Mouse (Mus musculus): ENCODE data around the gene D430041D05Rik.

Gene D430041D05Rik

DNA sequence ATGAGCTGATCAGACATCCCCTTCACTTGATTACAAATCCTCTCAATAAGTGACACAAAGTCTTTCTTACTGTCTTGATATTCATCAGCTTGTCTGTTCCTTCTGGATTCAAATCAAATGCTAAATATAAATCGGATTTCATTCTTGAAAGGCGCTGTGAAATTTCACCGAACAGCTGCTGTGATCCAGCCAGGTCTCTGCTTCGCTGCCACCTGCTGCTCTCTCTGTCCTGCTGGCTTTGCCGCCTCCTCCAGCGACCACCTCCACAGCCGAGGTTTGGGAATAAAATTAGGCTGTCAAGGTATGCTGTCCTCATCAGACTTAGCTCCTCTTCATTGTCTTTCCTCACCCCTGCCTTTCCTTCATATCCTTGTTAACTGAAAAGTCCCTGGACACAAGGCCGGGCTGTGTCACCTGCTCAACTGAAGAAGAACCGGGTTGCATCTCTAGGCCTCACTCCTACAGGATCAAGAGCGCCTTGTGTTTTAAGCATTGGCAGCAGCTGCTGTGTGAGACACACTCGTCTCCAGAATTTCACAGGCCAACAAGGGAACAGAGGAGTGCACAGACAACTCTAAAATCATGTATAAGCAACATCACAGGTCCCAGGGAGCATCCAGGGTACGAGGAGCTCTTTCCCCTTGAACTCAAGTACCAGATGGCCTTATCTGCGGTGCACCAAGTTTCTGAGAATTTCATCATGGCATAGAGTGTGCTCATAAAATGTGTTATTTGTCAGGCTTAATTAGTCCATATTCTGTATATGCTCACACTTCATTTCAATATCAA, 59.2 kb downstream of the D430041D05Rik start:
- no peak for DNase-seq (ENCODE audit: low read depth, low spot score)

DNA sequence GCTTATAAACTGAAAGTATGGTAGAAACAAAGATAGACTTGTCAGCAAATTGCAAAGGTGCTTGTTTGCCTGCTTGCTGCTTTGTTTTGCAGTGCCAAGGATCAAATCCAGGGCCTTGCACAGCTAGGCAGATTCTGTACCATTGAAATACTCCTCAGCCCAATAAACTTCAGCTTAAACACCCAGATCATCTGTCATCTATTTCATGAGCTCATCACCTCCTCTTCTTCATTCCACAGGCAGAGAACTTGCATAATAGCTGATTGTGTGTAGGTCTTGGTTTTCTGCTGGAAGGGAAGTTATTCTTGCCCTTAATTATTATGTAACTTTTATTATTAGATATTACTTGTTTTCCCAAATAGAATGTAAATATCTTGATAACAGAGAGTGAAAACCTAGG, 73.2 kb downstream of the D430041D05Rik start:
- DNase-seq (ENCODE audit: low read depth, low spot score), result no peak

DNA sequence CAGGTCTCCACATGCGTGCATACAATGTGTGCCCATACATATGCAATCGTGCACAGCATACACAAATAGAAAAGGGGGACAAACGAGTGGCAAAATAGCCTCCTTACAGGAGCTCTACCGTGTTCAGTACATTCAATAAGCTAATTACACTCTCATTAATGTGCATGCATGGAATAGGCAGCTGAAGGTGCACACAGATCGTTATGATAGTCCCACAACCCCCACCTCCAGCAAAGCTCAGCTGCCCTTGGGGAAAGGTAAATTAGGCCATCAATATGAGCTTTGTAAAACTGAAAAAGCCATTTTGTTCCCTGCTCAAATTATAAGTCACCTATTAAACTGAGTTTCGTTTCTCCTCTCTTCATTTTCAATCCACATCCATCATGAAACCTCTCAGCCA, 75.0 kb downstream of the D430041D05Rik start:
- DNase-seq (ENCODE audit: low read depth, low spot score), result no peak

DNA sequence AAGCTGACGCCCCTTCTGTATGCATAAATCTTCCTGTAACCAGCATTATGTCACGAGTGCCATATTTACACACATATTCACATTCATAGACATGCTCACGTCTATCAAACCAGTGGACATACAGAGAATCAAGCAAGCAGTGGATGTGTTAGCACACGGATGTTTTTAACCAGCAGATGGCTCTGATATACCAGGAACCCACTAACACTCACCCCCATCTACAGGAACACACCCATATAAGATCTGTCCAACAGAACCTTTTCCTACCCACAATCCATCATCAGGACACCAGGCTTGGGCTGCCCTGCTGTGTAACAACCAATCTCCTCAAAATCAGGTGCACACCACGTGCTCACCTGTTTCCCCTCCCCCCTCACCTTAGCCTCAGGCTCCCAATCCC, 76.9 kb downstream of the D430041D05Rik start:
- no peak for DNase-seq (ENCODE audit: low read depth, low spot score)

DNA sequence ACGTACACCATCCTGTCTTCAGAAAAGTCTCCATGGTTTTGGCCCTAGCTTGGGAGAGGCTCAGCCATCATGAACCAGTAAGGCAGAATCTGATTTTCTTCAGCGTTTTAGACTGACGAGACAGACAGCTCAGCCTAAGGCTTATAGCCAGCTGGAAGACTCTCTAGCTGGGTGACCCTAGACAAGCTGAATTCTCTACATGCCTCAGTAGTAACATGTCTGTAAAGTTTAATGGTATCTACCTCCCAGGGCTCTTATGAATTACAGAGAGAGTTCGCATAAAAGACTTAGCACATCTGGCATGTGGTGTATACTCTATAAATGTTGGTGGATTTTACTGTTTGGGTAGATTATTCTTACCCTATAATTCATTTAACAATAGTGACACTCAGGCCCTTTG, 78.1 kb downstream of the D430041D05Rik start:
- no peak for DNase-seq (ENCODE audit: low read depth, low spot score)

DNA sequence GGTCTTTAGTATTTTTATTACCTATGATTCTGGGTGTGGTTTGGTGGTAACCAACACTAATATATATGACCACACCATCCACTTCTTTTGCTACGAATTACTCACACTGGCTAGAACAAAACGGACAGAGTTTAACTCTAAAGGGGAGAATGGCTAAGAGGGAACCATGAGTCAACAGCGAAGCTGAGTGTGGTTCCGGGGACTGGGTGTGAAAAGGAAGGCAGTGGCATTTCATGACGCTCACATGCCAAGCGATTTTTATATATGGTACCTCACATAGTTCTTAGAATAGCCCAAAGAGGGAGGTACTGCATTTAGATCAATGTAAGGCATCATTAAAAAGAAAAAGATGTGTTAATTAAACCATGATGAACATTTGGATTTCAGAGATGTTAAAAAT, 79.6 kb downstream of the D430041D05Rik start:
- no peak for DNase-seq (ENCODE audit: low read depth, low spot score)

DNA sequence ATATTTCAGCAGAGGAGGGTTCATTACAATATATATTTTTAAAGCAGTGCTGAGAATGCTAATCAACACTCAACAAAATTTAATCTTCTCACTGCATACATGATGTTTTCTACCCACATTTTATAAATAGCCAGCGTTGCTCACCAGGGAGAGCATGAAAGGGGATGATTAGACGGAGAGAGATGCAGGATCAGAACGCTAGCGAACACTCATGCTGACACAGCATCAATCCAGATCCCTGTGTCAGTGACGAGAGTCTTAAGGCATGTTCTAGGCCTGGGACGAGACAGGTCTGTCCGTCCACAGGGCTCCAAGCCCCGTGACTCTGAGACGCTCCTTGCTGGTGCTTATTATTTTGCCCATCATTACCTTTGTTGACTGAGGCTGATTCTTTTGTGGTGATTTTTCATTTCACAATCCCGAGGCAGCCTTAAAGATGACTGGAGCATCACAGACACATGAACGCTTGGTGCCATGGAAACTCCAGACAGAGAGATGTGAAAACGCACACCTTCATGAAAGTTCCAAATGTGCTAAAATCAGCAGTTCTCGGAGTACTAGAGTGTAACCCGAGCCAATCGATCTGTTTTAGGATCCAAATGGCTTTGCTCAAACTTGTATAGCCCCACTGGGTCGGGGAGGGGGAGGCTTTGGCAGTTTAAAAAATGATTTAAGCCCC, 83.6 kb downstream of the D430041D05Rik start:
- no peak for DNase-seq (ENCODE audit: low read depth, low spot score)

DNA sequence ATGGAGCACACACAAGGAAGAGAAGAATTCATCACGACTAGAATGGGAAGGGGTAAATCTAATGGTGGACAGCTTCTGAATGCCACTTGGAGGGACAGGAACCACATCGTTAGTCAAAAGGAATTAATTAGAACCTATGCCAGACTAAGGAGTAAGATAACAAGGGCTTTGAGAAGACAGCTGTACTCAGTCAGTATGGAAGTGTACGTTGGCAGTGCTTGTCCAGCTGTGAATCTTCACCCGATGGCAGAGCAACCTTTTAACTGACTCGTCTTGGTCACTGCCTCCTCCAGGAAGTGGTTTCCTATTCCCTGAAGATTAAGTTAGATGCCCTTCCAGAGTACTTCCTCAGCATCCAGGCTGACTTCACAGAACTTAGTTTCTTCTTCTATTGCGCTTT, 87.0 kb downstream of the D430041D05Rik start:
- DNase-seq (ENCODE audit: low read depth, low spot score), result no peak

DNA sequence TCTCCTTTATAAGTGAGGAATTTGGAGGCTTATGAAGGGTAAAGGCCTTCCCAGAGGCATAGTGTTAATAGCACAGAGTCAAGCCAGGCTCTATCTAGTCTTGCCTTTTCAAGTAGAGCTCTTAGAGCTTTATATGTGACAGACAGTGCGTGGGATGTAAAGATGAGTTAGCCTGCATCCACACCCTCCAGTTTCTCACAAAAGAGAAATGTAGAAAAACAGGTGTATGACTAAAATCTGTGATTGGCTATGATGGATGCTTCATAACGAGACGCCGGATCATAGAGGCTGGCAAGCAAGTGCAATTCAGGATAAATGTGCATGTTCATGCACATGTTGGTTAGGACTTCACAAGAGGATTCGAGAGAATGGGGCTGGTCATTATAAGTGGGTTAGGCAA, 87.5 kb downstream of the D430041D05Rik start:
- no peak for DNase-seq (ENCODE audit: low read depth, low spot score)

DNA sequence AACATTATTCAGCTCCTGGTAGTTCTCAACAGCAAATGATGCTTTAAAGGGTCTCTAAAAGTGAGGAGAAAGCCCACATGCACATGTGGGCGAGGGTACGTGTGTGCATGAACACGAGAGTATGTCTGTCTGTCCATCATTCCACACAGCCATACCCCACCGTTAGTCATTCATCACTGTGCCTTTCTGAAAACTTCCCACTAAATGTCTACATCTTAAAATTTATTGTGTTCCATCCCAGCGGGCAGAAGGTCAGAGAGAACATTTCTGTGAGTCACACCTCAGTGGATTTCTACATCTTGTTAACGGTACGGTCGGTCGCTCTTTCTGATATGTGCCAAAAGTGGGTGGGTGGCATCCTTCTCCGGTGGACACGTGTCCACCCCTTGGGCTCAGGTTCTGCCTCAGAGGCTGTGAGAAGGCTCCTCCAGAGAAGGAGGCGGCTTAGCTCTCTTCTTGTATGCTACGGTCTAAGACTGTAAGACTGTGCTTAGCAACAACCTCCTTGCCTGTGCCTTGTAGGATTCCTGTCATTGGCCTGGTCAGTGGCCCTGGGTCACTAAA, 90.7 kb downstream of the D430041D05Rik start:
- DNase-seq (ENCODE audit: low read depth, low spot score), result no peak

DNA sequence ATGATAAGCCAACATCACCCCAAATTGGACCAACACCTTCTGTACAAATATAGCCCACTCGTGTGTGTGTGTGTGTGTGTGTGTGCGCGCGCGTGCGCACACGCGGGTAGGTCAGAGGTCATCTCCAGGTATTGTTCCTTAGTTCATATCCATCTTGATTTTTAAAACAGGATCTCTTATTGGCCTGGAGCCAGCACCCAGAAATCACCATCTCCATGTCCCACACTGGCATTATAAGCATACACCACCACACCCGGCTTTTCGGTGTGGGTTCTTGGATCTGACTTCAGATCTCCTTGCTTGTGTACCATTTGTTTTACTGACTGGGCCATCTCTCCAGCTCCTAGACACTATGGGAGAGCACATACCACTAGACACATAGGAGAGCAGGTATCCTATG, 91.4 kb downstream of the D430041D05Rik start:
- no peak for DNase-seq (ENCODE audit: low read depth, low spot score)

DNA sequence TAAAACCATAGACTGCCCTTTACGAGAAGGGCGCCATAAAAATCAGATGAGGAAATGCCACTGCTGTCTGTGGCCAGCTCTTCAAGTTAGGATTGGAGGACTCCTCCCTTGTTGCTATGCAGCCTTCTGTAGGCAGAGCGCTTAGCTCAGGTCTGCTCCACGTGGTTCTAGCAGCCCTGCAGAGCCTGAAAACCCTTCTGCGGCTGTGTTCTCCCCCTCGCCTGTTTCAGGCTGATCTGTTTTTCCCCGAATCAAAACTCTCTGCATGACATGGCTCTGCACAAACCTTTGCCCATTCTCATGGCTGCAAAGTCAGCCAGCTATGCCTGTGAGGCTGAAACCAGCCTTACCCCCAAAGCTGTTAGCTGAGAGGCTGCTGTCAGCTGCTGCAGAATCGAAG, 91.9 kb downstream of the D430041D05Rik start:
- peak; percentile 88 for DNase-seq (ENCODE audit: low read depth, low spot score)

DNA sequence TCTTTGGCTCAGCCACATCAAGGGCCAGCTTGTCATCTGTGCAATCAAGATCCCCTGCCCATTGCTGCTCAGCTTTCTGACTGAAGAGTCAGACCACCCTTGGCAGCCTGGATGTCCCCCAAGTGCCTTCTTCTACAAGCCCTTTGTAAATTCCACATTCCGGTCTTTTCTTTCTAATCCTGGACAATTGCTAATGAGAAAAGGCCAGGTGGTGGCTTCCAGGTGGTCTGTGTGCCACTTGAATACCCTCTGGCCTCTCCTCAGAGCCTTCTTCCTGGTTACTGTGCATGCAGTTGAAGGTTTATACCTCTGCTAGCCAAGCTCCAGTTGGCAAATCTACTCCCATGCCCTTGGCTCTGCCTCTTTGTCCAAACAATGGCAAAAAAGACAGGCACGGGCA, 92.6 kb downstream of the D430041D05Rik start:
- DNase-seq (ENCODE audit: low read depth, low spot score), result no peak

DNA sequence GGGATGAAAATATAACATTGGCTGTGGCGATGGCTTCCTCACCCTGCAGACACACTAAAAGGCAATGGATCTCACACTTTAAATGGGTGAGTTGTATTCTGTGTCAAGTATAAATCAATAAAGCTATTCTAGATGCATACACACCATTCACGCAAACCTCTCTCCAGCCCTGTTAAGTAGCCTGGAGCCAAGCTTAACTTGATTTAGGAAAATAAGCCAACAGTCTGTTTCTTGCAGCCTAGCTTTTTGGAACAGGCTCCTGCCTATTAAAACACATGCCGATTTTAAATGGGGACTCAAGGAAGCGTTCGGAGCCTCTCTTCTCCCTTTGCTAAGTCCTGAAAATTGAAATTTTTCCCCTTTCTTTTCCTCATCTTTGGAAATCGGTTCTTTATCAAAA, 93.2 kb downstream of the D430041D05Rik start:
- DNase-seq (ENCODE audit: low read depth, low spot score), result no peak

DNA sequence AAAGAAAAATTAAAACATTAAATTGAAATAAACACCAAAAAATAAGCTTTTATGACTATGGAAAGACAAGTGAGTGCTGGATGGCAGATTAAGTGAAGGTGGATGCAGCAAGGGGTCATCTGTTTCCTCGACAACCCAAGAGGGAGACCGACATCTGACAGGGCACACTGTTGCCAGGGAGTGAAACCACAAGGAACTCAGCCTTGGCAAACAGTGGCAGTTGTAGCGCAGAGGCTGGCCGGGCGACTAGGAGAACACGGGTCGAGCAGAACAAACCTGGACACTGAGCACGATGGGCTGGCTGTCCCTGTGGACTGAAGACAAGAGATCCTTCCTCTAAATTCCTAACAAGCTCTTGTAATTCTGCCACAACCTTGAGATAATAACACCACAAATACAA, 94.3 kb downstream of the D430041D05Rik start:
- DNase-seq (ENCODE audit: low read depth, low spot score), result no peak

DNA sequence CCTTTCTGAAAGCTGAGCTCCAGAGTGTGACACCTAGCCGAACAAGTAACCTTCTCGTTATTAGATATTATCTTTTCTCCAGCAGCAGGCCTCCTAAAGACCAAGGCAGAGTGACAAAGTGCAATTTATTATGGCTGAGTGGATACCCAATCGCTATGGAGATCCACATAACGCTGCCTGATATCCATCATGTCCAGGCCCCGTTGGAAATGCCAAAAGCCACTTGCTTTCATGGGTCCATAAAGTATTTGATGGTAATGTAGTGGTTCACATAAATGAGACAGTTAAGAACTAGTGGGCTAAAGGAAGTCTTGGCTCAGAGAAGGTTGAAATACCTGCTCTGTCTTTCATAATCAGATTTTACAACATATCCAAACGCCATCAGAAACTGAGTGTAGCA, 97.6 kb downstream of the D430041D05Rik start:
- no peak for DNase-seq (ENCODE audit: low read depth, low spot score)

DNA sequence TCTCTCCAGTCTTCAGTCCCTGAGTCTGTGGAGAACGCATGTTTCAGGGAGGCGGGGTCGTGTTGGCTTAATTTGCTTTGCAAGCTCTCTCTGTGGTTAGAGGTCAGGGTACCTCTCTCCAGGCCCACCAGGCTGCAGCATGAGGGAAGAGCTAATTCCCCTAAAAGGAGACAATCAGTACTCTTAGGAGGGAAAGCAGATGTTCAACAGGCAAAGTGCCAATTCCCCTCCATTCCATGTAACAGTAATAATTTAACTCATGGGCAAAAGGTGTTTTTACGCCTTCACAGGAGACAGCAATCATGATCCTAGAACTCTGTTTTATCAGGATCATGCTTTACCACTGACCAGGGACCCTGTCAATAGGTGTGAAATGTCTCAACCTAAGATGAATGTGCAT, 103.7 kb downstream of the D430041D05Rik start:
- DNase-seq (ENCODE audit: low read depth, low spot score), result no peak

DNA sequence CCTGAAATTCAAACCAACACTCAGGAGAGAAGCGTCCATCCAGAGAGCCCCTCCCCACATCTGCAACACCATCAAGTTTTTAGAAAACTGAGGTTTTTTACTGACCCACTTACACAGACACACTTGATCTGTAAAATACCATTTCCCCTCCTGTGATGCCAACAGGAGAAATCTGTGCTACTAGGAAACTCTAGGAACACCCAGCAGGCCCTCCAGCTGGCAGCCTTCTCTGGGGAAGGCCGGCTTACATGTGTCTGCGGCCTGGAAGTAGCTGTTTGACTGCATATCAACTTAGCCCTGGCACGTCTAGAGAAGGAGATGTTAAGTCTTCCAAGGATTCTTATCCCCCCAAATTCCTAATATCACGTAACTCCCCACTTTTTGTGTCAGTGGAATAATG, 105.1 kb downstream of the D430041D05Rik start:
- no peak for DNase-seq (ENCODE audit: low read depth, low spot score)

DNA sequence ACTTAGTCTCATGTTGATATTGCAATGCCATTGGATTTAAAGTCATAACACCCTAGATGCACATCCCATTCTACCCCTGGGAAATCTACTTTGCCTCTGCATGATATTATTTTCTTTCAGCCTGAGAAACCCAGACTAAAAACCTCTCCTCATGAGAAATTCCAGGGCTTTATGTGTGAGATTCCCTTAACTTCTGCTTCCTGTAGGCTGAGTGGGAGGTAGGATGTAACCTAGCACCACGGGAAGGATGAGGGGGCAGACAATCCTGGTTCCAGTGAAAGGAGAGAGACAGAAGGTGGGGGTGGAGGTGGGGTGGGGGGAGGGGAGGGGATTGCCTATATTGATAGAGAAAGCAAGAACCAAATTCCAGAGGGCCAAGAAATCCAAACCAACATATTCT, 110.9 kb downstream of the D430041D05Rik start:
- peak; percentile 72 for DNase-seq (ENCODE audit: low read depth, low spot score)

DNA sequence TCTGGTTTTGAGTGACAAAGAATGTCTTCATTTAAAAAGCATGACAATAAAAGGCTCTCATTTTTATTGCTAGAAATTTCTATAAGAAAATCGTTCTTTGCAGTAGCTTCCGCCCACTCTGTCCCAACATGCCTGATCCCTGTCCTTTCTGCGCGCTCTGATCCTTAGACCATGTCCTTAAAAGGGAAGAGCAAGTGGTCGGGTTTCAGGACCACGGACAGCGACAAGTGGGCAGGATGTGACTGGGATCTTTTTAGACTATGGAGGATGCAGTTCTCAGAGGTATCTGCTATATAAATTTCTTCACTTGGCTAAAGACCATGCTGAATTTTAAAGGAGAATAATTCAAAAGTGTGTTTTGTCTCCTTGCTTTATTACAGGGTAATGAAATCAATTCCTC, 111.7 kb downstream of the D430041D05Rik start:
- no peak for DNase-seq (ENCODE audit: low read depth, low spot score)

DNA sequence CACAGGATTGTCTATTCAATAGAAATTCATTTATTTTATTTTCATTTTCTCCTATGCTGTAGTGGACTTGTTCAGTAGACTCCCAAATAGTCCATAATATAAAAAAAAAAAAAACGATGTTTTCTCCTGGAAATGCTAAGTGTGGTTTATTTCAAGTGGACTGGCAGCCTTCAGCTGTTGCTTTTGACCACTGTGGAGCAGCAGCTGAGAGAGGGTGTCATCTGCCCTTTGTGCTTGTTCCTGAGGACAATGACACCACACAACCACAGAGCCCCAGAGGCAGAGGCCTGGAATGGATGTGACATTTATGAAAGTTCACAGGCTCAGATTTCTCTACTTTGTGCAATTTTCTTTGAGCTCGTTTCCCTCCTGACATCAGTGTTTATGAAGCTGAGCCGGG, 124.0 kb downstream of the D430041D05Rik start:
- no peak for DNase-seq (ENCODE audit: low read depth, low spot score)

DNA sequence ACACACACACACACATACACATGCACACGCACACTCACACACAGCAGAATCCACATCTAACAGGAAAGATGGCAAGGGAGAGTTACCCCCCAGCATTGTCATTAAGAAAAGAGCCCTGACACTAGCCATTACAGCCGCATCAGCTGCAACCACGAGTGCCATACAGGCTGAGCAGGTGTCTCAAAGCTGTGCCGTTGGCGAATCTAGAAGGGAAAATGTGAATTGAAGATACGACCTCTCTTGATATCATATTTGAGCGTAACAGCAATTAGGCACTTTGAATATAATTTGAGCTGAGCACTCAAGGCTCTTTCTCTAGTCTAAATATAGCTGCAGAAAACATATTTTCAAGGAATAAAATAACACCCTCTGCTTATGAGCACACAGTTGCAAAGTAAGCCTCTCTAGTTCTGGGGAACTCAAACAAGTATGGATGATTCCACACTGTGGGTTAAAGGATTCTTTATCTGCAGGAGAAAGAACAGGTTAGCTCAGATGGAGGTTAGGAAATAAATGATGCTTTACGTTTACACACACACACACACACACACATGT, 127.3 kb downstream of the D430041D05Rik start:
- DNase-seq (ENCODE audit: low read depth, low spot score), result no peak

DNA sequence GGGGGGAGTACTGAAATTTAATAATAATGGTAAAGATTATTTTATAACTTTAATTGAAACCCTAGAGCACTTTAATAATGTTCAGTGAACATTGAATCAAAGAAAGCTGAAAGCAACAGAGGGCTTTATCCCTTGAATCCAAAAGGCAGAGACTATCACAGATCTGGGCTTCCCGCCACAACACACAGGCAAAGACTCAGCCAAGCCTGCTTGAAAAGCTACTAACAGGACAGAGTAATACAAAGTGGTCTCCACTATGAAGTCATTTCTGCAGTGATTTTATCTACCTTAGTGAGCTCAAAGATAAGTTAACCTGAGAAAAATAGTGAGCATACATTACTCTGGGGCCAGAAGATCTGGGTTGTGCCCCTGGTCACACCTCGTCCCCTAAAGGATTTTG, 128.0 kb downstream of the D430041D05Rik start:
- DNase-seq (ENCODE audit: low read depth, low spot score), result no peak

All from telencephalon, adult 2 months (tissue).